Mouse (Mus musculus) olfactory bulb, adult 2 months (tissue): ENCODE results near the gene Tmem168.

Experiments
- CTCF ChIP-seq: fragments of 200-500 bp; IDR thresholded peaks from 2 replicates; pipeline ENCODE4 v1.5.1; 2012; ENCODE audit warnings: low read depth, mild to moderate bottlenecking, low read length, moderate library complexity; ENCODE audit not compliant: insufficient read depth
- POLR2A ChIP-seq: fragments of 200-500 bp; IDR thresholded peaks from 2 replicates; pipeline ENCODE4 v1.6.1; 2012; ENCODE audit warnings: mild to moderate bottlenecking, low read depth, low read length, moderate library complexity; ENCODE audit not compliant: insufficient read depth

DNA sequence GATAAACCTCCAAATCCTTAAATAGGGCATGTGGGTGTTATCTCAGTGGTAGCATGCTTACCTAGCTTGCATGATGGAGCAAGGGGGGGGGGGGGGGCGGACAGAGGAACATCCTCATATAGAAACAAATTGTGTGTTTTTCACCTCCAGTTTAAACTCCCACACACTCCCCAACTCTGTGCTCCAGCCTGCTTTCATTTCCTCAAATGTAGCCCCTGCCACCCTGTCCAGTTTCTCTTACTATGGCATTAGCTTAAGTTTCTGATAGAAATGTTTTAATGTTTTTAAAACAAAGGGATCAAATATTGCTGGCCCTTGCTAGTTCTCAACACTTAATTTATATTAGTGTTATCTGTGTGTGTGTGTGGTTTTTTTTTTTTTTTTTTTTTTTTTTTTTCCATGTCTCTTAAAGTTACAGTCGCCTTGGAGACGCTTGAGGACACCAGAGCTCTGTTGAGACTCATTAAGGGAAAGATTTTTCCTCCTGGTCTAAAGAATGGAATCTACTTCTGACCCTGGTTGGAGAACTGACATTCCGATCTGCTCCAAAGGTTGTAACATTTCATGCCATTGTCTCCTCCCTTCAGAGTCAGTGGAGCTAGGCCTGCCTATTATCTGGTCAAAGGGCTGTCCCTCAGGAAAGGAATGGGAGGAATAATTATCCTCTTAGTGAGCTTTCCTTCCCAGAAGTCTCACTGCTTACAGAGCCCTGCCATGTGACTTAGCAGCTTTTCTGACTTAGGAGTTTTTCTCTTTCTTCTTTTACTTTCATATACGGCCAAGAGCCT is 1.6 kb upstream of the Tmem168 start:
- TF ChIP-seq CTCF (no peak), POLR2A (no peak)
